Mouse (Mus musculus): ENCODE data around the gene Syt2.

DNA sequence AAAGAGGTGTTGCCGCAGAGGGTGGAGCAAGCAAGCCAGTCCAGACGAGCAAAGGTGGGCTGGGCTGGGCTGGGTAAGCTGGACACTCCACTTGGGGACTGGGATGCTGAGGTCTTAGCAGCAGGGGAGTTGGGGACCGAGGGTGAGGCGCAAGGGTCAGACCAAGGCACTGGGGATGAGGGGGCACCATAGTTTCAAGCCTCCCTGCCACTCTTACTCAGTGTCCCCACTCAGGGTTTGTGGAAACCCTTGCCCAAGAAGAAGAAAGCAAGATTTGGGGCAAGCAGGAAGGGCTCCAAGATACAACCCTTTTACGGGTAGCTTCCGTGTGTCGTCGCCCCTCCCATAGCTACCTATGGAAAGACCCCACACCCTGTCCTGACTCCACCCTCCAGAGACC lies 61.8 kb downstream of the Syt2 start:
- TF ChIP-seq GATA1 (IDR thresholded peaks at IDR 0.05; ENCODE audit: low read length) (no peak), TAL1 (IDR thresholded peaks at IDR 0.05; ENCODE audit: low read length) (no peak)

Measured in erythroblast, embryonic 14.5 days (primary cell).